Mouse (Mus musculus): Measurements from ENCODE around the gene Snhg11. TPM values are rescaled to one million over a fixed set of nuclear protein-coding genes. Genes with fewer than 3 reads are reported as not detected.

Snhg11 gene
- not detected in 2 replicates for polyA plus RNA-seq (2012; ENCODE audit: low replicate concordance)

GRCm38 (mm10) chr2:158375443-158376122 lies at the start of gene Snhg11:
Snhg11 (plus strand) TSS chr2:158375638.

GRCm38 (mm10) chr2:158409595-158410021 lies 34.2 kb downstream of the Snhg11 start, which contains the start of gene Ralgapb:
Ralgapb (plus strand) TSS chr2:158409848.

Other genes with a start within 250 kb of the Snhg11 start
- gene Tgm2, start 229.2 kb upstream of the Snhg11 start, polyA plus RNA-seq (2012; ENCODE audit: low replicate concordance), result 23.3 and 34.0 TPM in 2 replicates
- gene D630003M21Rik, start 146.4 kb upstream of the Snhg11 start, polyA plus RNA-seq (2012; ENCODE audit: low replicate concordance), result 0.03 TPM in 1 of 2 replicates, not detected in the other
- gene Bpi, start 117.5 kb upstream of the Snhg11 start, polyA plus RNA-seq (2012; ENCODE audit: low replicate concordance), result not detected in 2 replicates
- gene Lbp, start 69.1 kb upstream of the Snhg11 start, polyA plus RNA-seq (2012; ENCODE audit: low replicate concordance), result 0.40 and 0.66 TPM in 2 replicates
- gene Ralgapb, start 34.2 kb downstream of the Snhg11 start, polyA plus RNA-seq (2012; ENCODE audit: low replicate concordance), result 5.9 and 6.5 TPM in 2 replicates
- not detected in 2 replicates for gene Adig, start 127.0 kb downstream of the Snhg11 start, polyA plus RNA-seq (2012; ENCODE audit: low replicate concordance)
- gene Arhgap40, start 137.2 kb downstream of the Snhg11 start, polyA plus RNA-seq (2012; ENCODE audit: low replicate concordance), result not detected in 2 replicates
- not detected in 2 replicates for gene Slc32a1, start 235.1 kb downstream of the Snhg11 start, polyA plus RNA-seq (2012; ENCODE audit: low replicate concordance)
- 13.3 and 15.9 TPM in 2 replicates for gene Actr5, start 249.2 kb downstream of the Snhg11 start, polyA plus RNA-seq (2012; ENCODE audit: low replicate concordance)

Measured in hematopoietic multipotent progenitor cell, adult 10-12 weeks (in vitro differentiated cells).